Mouse (Mus musculus) ES-E14 (cell line): ENCODE results near the gene Aftph.

Experiments
- CHD2 ChIP-seq: IDR thresholded peaks from 2 replicates; pipeline ENCODE4 v1.6.1; 2014; ENCODE audit warnings: mild to moderate bottlenecking, low read depth, low read length, inconsistent platforms
- HCFC1 ChIP-seq: IDR thresholded peaks from 2 replicates; pipeline ENCODE4 v1.6.1; 2012; ENCODE audit warnings: low read length, inconsistent platforms, borderline replicate concordance; ENCODE audit not compliant: insufficient read depth
- ZC3H11A ChIP-seq: IDR thresholded peaks from 2 replicates; pipeline ENCODE4 v1.6.1; 2012; ENCODE audit warnings: low read depth, mild to moderate bottlenecking, inconsistent platforms, low read length, borderline replicate concordance
- ZNF384 ChIP-seq: IDR thresholded peaks from 2 replicates; pipeline ENCODE4 v1.6.1; 2012; ENCODE audit warnings: low read depth, low read length, inconsistent platforms

DNA sequence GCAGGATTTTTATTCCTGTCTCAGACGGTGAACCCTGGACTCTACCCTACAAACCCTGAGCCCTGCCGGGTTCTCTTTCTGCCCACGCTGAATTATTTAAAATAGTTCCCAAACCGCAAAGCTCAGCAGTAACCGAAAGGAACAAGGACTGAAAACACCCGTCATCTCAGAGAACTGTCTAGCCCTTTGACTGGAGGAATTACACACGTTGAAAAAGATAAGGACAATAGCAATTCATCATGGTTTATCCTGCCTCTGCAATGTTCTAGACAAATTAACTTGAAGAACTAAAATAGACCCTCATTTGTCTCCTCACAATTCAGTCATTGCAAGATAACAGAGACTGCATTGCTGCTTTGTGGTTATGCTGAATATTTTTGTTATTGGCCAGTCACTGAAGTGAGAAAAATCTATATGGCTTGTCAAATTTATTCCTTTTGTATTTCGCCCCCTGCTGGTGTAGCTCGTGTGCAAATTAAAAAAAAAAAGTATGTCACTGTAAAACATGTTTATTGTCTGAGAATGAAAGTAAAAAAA is 1.0 kb upstream of the Aftph start:
- TF ChIP-seq CHD2 (no peak), ZC3H11A (no peak), HCFC1 (no peak), ZNF384 (peak; percentile 95)
